Mouse (Mus musculus) left cerebral cortex, adult 9 months (tissue): Measurements from ENCODE around the gene Prkaa2.

Experiments
- DNase-seq, 2 experiments: peaks; one replicate each; pipeline ENCODE4 v3.0.0; 2022; ENCODE audit warnings: low spot score in 2 of 2

Prkaa2 gene

GRCm38 (mm10) chr4:105109199-105109989 lies at the start of gene Prkaa2:
Gene Prkaa2 (minus strand): TSS chr4:105109890.
- peak in 1 of 2 experiments; percentile 73 for DNase-seq

- DNase-seq: no peak
These were observed 49.8 kb upstream of the Prkaa2 start for GRCm38 (mm10) chr4:105159531-105159870.

GRCm38 (mm10) chr4:105158651-105159530 lies 49.2 kb upstream of the Prkaa2 start:
- DNase-seq: no peak

GRCm38 (mm10) chr4:105158169-105158555 lies 48.5 kb upstream of the Prkaa2 start:
- peak in 1 of 2 experiments; percentile 53 for DNase-seq

- peak; percentile 36 to 77 for DNase-seq
These were observed 47.8 kb upstream of the Prkaa2 start, which contains the start of gene Plpp3 for GRCm38 (mm10) chr4:105157276-105158168. Gene Plpp3 (plus strand): TSS chr4:105157347.

- no peak for DNase-seq
These were observed 47.2 kb upstream of the Prkaa2 start for GRCm38 (mm10) chr4:105156955-105157275.

- no peak for DNase-seq
These were observed 46.6 kb upstream of the Prkaa2 start for GRCm38 (mm10) chr4:105156281-105156680.

GRCm38 (mm10) chr4:105153227-105153626 lies 43.5 kb upstream of the Prkaa2 start:
- DNase-seq: no peak

GRCm38 (mm10) chr4:105151911-105152690 lies 42.4 kb upstream of the Prkaa2 start:
- peak; percentile 47 to 88 for DNase-seq

GRCm38 (mm10) chr4:105149492-105149891 lies 39.8 kb upstream of the Prkaa2 start:
- no peak for DNase-seq

- DNase-seq: no peak
These were observed 23.8 kb upstream of the Prkaa2 start for GRCm38 (mm10) chr4:105133350-105134050.

GRCm38 (mm10) chr4:105131756-105132314 lies 22.1 kb upstream of the Prkaa2 start:
- no peak for DNase-seq

GRCm38 (mm10) chr4:105129212-105129611 lies 19.5 kb upstream of the Prkaa2 start:
- DNase-seq: no peak

GRCm38 (mm10) chr4:105122429-105122828 lies 12.7 kb upstream of the Prkaa2 start:
- DNase-seq: peak in 1 of 2 experiments; percentile 67

- DNase-seq: peak in 1 of 2 experiments; percentile 55
These were observed 11.4 kb upstream of the Prkaa2 start for GRCm38 (mm10) chr4:105121081-105121480.

- DNase-seq: no peak
These were observed 3.8 kb upstream of the Prkaa2 start for GRCm38 (mm10) chr4:105113468-105113867.

- DNase-seq: no peak
These were observed 3.4 kb upstream of the Prkaa2 start for GRCm38 (mm10) chr4:105113042-105113441.

GRCm38 (mm10) chr4:105111770-105112169 lies 2.1 kb upstream of the Prkaa2 start:
- DNase-seq: no peak

- DNase-seq: no peak
These were observed 970 bp upstream of the Prkaa2 start for GRCm38 (mm10) chr4:105110684-105111035.
